Mouse (Mus musculus) limb, embryonic 15.5 days (tissue): ENCODE measurements around the gene Mea1. TPM values are rescaled to one million over a fixed set of nuclear protein-coding genes. Genes with fewer than 3 reads are reported as not detected.

Experiments
- ATAC-seq: fragments of 200-750 bp; cut with Nextera tagmentation; 2 replicates; pipeline ENCODE4 v1.8.0; 2017; ENCODE audit warnings: low read depth, moderate TSS enrichment; ENCODE audit not compliant: insufficient number of reproducible peaks, low FRiP score, low TSS enrichment
- H3K27ac ChIP-seq: fragments of 300-500 bp; sonication (generic); 2 replicates; pipeline ENCODE4 v1.5.1; 2015; ENCODE audit warnings: moderate library complexity, mild to moderate bottlenecking, inconsistent platforms
- H3K27me3 ChIP-seq: fragments of 300-500 bp; sonication (generic); 2 replicates; pipeline ENCODE4 v1.6.1; 2015; ENCODE audit warnings: inconsistent platforms
- H3K36me3 ChIP-seq: fragments of 300-500 bp; sonication (generic); 2 replicates; pipeline ENCODE4 v1.6.1; 2015; ENCODE audit warnings: inconsistent platforms
- H3K4me1 ChIP-seq: fragments of 300-500 bp; sonication (generic); 2 replicates; pipeline ENCODE4 v1.6.1; 2015; ENCODE audit warnings: inconsistent platforms
- H3K4me2 ChIP-seq: fragments of 300-500 bp; sonication (generic); 2 replicates; pipeline ENCODE4 v1.6.1; 2015; ENCODE audit warnings: mild to moderate bottlenecking, inconsistent platforms
- H3K4me3 ChIP-seq: fragments of 300-500 bp; sonication (generic); 2 replicates; pipeline ENCODE4 v1.5.1; 2015; ENCODE audit warnings: mild to moderate bottlenecking, inconsistent platforms
- H3K9ac ChIP-seq: fragments of 300-500 bp; sonication (generic); 2 replicates; pipeline ENCODE4 v1.6.1; 2015; ENCODE audit warnings: inconsistent platforms
- H3K9me3 ChIP-seq: fragments of 300-500 bp; sonication (generic); 2 replicates; pipeline ENCODE4 v1.6.1; 2016; ENCODE audit warnings: inconsistent platforms
- WGBS: fragments of 180-500 bp; shearing (Covaris S2); methylation state at CpG from one replicate; pipeline ENCODE4 v1.1.7; 2015; 5-methylcytosine and 5-hydroxymethylcytosine counted together
- polyA plus RNA-seq: library from polyadenylated mRNA; unstranded; fragments of >200 nt; fragmentation: Nextera tagmentation; extraction: Ambion mirVana; gene quantifications from 2 replicates; pipeline ENCODE4 v1.2.1, GENCODE M21; 2015

Gene Mea1
- polyA plus RNA-seq, 1 experiment from 2014 or later = 146 TPM

GRCm38 (mm10) chr17:46649811-46650210 lies 28.8 kb upstream of the Mea1 start:
- peak overlapping the region; percentile 98 for H3K27ac ChIP-seq
- peaks cover 57% of the 10 kb centered on the region for H3K4me1 ChIP-seq
- 26% methylated on average over 15 of the region's 15 CpGs for WGBS
- peak overlapping the region; percentile 75 for H3K4me3 ChIP-seq
- peaks cover 38% of the 10 kb centered on the region for H3K36me3 ChIP-seq
- H3K27me3 ChIP-seq = no peaks in the 10 kb centered on the region
- no peaks in the 10 kb centered on the region for H3K9me3 ChIP-seq
- no peak for ATAC-seq
- H3K4me2 ChIP-seq = peak overlapping the region; percentile 58
- peak overlapping the region; percentile 12; the same call in 1 of the 2 replicates for H3K9ac ChIP-seq

DNA sequence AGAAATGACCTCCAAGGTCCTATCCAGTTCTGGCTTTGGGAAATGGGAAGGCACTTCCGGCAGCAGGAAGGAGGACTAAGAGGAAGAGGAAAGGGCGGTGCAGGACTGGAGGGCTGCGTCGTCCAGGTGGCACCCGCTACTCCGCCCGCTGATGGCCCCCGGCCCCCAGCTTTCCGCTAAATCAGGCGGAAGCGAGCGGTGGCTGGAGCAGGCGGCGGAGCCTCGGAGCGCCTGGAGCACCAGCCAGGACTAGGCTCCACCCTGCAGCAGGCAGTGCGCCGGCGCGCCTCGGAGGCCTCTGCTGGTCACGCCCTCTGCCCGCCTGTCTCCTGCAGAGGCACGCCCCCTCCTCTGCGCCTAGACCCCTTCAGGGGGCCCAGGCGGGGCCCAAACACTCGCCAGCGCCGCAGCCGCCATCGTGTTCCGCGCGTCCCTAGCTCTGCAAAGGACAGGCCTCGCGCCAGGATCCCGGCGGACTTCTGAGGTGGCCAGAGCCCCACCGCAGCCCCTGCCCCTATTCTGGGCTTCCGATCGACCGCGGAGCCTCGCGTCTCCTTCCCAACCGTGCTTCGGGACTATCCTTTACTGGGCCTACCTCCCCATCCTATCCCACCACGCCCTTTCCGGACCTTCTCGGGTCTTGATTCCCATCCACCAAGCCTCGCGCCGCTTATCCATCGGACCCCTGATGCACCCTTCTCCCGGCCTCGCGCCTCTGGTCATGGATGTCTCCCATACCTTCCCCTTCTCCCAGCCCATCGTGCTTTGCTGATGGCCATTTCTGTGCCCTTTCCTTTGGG lies 28.2 kb upstream of the Mea1 start, which contains the start of gene Cul7:
TSS of gene Cul7 (plus strand) at position 106 of the 800 bp plus-strand sequence.
- Histone ChIP-seq H3K27ac (peak within 1 kb of the TSS; percentile 98), H3K9me3 (no peaks in the 10 kb centered on the region), H3K9ac (peak within 1 kb of the TSS; percentile 92), H3K36me3 (peaks cover 41% of the 10 kb centered on the region), H3K4me2 (peak within 1 kb of the TSS; percentile 58), H3K4me3 (peak within 1 kb of the TSS; percentile 75), H3K4me1 (peaks cover 52% of the 10 kb centered on the region), H3K27me3 (no peaks in the 10 kb centered on the region)
- ATAC-seq = peak; percentile 95
- WGBS = under 1% methylated on average over 58 of the region's 58 CpGs

- Histone ChIP-seq H3K9me3 (no peaks in the 10 kb centered on the region), H3K4me2 (peak overlapping the region; percentile 58), H3K9ac (peak overlapping the region; percentile 92), H3K4me3 (peak overlapping the region; percentile 75), H3K36me3 (peaks cover 50% of the 10 kb centered on the region), H3K27ac (peak overlapping the region; percentile 98), H3K4me1 (peaks cover 55% of the 10 kb centered on the region), H3K27me3 (no peaks in the 10 kb centered on the region)
- 70% methylated on average over 17 of the region's 17 CpGs for WGBS
- no peak for ATAC-seq
Observed at GRCm38 (mm10) chr17:46651292-46651691, 27.3 kb upstream of the Mea1 start.

DNA sequence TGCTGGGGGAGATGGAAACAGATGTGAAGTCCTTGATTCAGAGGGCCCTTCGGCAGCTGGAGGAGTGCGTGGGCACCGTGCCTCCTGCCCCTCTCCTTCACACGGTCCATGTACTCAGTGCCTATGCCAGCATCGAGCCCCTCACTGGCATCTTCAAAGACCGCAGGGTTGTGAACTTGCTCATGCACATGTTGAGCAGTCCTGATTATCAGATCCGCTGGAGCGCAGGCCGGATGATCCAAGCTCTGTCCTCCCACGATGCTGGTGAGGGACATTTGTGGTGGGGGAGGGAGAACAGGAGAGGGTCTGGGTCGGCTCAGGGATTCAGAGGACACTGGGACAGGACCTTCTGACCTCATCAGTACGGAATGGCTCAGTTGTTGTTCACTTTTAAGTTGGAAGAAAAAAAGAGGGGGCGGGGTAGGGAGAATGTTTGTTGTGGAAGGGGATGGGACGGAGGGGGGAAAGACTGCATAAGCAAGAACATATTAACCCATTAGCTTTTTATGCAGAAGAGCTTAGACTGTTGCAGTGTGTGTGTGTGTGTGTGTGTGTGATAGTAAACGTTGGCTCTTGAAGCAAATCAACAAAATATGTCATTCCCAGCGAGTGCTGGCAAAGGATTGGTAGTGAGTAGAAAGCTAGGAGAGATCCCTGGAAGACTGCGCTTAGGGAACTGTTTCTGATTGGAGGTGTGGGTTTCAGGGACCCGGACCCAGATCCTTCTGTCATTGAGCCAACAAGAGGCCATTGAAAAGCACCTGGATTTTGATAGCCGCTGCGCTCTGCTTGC lies 26.6 kb upstream of the Mea1 start:
- Histone ChIP-seq H3K4me3 (peak overlapping the region; percentile 75), H3K9ac (peak overlapping the region; percentile 92), H3K9me3 (no peaks in the 10 kb centered on the region), H3K27me3 (no peaks in the 10 kb centered on the region), H3K36me3 (peaks cover 57% of the 10 kb centered on the region), H3K4me1 (peaks cover 49% of the 10 kb centered on the region), H3K27ac (no peak overlapping the region; the same call in 1 of the 2 replicates), H3K4me2 (peak overlapping the region; percentile 58)
- 66% methylated on average over 20 of the region's 20 CpGs for WGBS
- ATAC-seq = no peak

DNA sequence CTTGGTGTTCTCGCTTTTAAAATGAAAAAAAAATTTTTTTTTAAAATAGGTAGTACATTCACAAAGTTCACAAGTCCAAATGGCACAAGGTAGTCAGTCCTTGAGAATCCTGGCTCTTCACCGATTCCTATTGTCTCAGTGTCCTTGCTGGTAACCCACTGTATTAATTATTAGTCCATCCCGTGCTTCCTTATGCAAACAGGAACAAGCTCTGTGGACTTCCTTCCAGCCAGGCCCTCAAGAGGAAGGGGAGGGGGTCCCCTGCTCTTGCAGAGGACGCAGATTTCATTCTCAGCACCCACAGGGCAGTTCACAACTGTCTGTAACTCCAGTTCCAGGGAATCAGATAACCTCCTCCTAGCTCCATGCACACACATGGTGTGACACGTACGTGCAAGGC lies 22.5 kb upstream of the Mea1 start:
- H3K4me3 ChIP-seq = no peak overlapping the region
- no peaks in the 10 kb centered on the region for H3K9me3 ChIP-seq
- H3K9ac ChIP-seq = no peak overlapping the region
- no peak overlapping the region for H3K27ac ChIP-seq
- H3K27me3 ChIP-seq = no peaks in the 10 kb centered on the region
- no peak overlapping the region for H3K4me2 ChIP-seq
- ATAC-seq = no peak
- 71% methylated on average over 6 of the region's 6 CpGs for WGBS
- H3K4me1 ChIP-seq = peaks cover 39% of the 10 kb centered on the region
- peaks cover 87% of the 10 kb centered on the region for H3K36me3 ChIP-seq

DNA sequence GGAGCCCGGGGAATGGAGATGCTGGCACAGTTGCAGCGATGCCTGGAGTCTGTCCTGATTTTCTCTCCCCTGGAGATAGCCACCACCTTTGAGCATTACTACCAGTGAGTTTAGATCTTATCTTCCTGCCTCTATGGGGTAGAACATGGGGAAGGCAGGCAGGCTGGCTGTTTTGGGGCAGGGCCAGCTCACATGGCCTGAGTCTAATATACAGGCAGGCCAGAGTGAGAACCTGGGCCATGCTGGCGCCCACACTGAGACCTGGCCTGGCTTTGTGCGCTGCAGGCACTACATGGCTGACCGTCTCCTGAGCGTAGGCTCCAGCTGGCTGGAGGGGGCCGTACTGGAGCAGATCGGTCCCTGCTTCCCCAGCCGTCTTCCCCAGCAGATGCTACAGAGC lies 17.2 kb upstream of the Mea1 start:
- ATAC-seq = no peak
- H3K9ac ChIP-seq = no peak overlapping the region
- WGBS = 90% methylated on average over 9 of the region's 9 CpGs

DNA sequence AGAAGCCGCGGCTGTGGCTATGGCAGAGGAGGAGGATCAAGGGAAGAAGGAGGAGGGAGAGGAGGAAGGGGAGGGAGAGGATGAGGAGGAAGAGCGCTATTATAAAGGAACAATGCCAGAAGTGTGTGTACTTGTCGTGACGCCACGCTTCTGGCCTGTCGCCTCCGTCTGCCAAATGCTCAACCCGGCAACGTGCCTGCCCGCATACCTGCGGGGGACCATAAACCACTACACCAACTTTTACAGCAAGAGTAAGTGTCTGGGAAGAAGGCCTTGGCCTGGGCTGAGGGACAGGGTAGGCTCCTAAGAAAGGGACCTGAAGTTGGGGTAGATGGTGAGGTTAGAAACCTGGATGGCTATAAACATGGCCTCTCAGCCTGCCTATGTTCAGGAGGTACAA lies 16.6 kb upstream of the Mea1 start:
- H3K36me3 ChIP-seq = peaks cover 97% of the 10 kb centered on the region
- no peak overlapping the region for H3K4me3 ChIP-seq
- H3K9ac ChIP-seq = no peak overlapping the region
- no peaks in the 10 kb centered on the region for H3K4me1 ChIP-seq
- WGBS = 84% methylated on average over 12 of the region's 12 CpGs
- no peak overlapping the region for H3K27ac ChIP-seq
- ATAC-seq = no peak
- H3K9me3 ChIP-seq = no peaks in the 10 kb centered on the region
- H3K27me3 ChIP-seq = no peaks in the 10 kb centered on the region
- H3K4me2 ChIP-seq = no peak overlapping the region

More for the DNA sequence above, 17.2 kb upstream of the Mea1 start:
- Histone ChIP-seq H3K4me2 (no peak overlapping the region), H3K9me3 (no peaks in the 10 kb centered on the region), H3K36me3 (peaks cover 97% of the 10 kb centered on the region), H3K27me3 (no peaks in the 10 kb centered on the region), H3K27ac (no peak overlapping the region), H3K4me1 (no peaks in the 10 kb centered on the region), H3K4me3 (no peak overlapping the region)

- no peak overlapping the region for H3K4me2 ChIP-seq
- ATAC-seq = no peak
- H3K27ac ChIP-seq = no peak overlapping the region
- H3K9ac ChIP-seq = no peak overlapping the region
- no peaks in the 10 kb centered on the region for H3K4me1 ChIP-seq
- 88% methylated on average over 5 of the region's 5 CpGs for WGBS
- H3K36me3 ChIP-seq = peaks cover 95% of the 10 kb centered on the region
- no peaks in the 10 kb centered on the region for H3K27me3 ChIP-seq
- H3K9me3 ChIP-seq = no peaks in the 10 kb centered on the region
- no peak overlapping the region for H3K4me3 ChIP-seq
Observed at GRCm38 (mm10) chr17:46662730-46663129, 15.9 kb upstream of the Mea1 start.

GRCm38 (mm10) chr17:46667712-46668111 lies 10.9 kb upstream of the Mea1 start:
- H3K9ac ChIP-seq = no peak overlapping the region
- no peak for ATAC-seq
- 92% methylated on average over 16 of the region's 16 CpGs for WGBS
- no peak overlapping the region for H3K4me3 ChIP-seq
- no peak overlapping the region for H3K27ac ChIP-seq
- H3K36me3 ChIP-seq = peaks cover 78% of the 10 kb centered on the region
- H3K4me2 ChIP-seq = no peak overlapping the region
- H3K9me3 ChIP-seq = no peaks in the 10 kb centered on the region
- H3K4me1 ChIP-seq = peaks cover 7% of the 10 kb centered on the region; the same call in 1 of the 2 replicates
- H3K27me3 ChIP-seq = no peaks in the 10 kb centered on the region

DNA sequence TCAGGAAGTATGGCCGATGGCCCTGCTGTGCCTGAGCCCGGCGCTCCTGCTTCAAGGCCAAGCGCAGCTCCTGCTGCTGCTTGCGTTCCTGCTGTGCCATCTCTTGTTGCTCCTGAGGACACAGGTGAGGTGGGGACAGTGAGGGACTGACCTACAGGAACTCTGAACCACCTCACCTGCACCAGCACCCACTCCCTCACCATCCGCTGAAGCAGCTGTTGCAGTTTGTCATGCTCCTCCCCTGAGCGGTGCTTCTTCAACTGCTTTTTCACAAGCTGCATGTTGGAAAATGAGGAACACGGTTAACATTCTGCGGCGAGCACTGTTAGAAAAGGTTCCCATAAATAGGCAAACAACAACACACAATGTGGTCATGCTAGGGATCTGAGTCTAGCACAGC lies 8.7 kb upstream of the Mea1 start:
- Histone ChIP-seq H3K27ac (no peak overlapping the region), H3K36me3 (peaks cover 60% of the 10 kb centered on the region), H3K4me1 (peaks cover 23% of the 10 kb centered on the region), H3K9ac (no peak overlapping the region), H3K27me3 (no peaks in the 10 kb centered on the region), H3K9me3 (no peaks in the 10 kb centered on the region), H3K4me2 (no peak overlapping the region), H3K4me3 (no peak overlapping the region)
- ATAC-seq = no peak
- WGBS = 94% methylated on average over 10 of the region's 10 CpGs

DNA sequence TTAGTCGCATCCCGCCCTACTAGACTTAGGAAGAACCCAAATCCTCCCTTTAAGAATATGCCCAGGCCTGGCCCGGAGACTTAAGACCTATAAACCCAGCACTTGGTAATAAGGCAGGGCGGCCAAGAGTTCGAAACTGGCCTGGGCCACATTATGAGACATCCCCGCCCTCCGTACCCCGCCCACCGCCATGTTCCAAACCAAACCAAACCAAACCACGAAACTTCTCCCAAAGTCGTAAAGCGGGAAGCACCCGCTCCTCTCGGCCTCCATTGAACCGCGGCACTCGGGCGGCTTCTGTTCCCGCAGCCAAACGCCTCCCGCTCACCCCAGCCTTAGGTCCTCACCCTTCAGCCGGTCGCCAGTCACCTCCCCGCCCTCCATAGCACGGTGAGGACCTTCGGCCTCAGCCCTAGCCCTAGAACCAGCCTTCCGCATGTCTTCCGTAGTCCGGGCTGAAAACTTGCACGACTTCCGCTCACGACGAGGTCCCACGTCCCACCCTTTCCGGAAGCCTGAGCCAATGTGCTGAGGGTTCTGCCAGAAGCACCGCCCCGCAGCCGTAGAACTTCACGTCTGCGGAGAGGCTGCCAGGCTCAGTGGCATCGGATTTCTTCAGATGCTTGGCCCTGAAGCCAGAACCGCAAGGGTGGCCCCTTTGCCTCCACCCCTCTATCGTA lies 4.6 kb upstream of the Mea1 start, which contains the start of gene Rrp36:
TSS of gene Rrp36 (minus strand) at position 503 of the 680 bp plus-strand sequence.
- H3K27me3 ChIP-seq = no peaks in the 10 kb centered on the region
- under 1% methylated on average over 43 of the region's 43 CpGs for WGBS
- no peaks in the 10 kb centered on the region for H3K9me3 ChIP-seq
- peak within 1 kb of the TSS; percentile 79 for H3K4me3 ChIP-seq
- peak within 1 kb of the TSS; percentile 72 for H3K4me2 ChIP-seq
- peak within 1 kb of the TSS; percentile 65 for H3K9ac ChIP-seq
- peak within 1 kb of the TSS; percentile 92 for H3K27ac ChIP-seq
- H3K36me3 ChIP-seq = peaks cover 61% of the 10 kb centered on the region
- peak; percentile 88 for ATAC-seq
- H3K4me1 ChIP-seq = peaks cover 38% of the 10 kb centered on the region
